Mouse (Mus musculus): Measurements from ENCODE around the gene Mrpl53.
A peak's percentile ranks its signal among the peaks of the same experiment; 100 is the strongest.
"Not testable (repeated sequence)": the region's sequence is repeated elsewhere in the genome, so short reads cannot be mapped to it uniquely, and the experiment has no call there.

Mrpl53 gene

DNA sequence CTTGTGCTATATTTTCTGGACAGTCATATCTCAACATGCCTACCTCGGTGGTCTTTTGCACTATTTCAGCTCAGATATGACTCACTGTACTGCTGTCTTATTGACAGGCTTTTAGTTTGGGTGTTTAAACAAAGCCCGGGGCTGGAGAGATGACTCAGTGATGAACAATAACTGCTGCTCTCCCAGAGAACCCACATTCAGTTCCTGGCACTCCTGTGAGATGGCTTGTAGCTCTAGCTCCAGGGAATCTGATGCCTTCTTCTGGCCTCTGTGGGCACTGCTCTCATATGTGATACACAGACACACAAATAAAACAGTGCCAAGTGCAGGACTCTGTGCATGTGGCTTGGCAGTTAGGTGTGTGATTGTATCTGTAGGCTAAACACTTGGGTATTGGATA is 36.4 kb downstream of the Mrpl53 start:
- no peak for DNase-seq (ENCODE audit: extremely low spot score, low spot score)

DNA sequence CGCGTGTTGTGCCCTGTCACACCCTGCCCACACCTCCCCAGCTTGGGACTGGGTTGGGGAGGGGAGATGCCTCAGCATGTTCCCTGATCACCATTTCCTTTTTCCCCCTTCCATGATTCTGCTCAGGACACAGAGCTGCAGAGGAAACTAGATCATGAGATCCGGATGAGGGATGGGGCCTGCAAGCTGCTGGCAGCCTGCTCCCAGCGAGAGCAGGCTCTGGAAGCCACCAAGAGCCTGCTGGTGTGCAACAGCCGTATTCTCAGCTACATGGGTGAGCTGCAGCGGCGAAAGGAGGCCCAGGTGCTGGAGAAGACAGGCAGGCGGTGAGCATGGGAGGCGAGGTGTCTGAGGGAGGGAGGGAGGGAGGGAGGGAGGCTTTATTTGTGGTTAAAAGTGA is 37.0 kb downstream of the Mrpl53 start:
- DNase-seq (ENCODE audit: extremely low spot score, low spot score), result no peak

DNA sequence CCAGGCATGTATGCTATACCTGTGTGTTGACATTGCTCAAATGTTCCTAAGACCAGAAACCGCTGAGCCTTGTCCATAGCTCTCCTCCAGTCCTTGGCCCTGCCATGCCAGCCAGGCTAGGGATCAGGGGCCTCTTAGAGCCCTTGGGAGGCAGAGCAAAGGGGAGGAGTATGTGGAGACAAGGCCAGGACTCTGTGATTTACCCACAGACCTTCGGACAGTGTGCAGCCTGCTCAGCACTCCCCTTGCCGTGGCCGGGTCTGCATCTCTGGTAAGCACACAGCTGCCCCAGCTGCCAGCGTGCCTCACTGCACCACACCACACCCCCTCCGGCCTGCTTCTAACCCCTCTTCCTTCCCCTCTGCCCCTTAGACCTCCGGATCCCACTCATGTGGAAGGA is 38.4 kb downstream of the Mrpl53 start:
- DNase-seq (ENCODE audit: extremely low spot score, low spot score), result no peak

DNA sequence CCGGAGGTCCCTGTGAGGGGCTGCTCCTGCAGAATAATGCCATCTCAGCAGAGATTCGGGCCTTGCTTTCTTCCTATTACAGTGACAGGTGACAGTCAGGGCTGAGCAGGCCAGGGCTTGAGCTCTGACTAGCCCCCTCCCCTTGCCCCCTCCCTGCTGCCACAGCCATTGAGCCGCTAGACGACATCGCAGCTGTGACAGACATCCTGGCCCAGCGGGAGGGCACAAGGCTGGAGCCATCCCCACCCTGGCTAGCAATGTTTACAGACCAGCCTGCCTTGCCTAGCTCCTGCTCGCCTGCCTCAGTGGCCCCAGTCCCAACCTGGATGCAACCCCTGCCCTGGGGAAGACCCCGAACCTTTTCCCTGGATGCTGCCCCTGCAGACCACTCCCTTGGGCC is 42.9 kb downstream of the Mrpl53 start:
- DNase-seq (ENCODE audit: extremely low spot score, low spot score), result no peak

DNA sequence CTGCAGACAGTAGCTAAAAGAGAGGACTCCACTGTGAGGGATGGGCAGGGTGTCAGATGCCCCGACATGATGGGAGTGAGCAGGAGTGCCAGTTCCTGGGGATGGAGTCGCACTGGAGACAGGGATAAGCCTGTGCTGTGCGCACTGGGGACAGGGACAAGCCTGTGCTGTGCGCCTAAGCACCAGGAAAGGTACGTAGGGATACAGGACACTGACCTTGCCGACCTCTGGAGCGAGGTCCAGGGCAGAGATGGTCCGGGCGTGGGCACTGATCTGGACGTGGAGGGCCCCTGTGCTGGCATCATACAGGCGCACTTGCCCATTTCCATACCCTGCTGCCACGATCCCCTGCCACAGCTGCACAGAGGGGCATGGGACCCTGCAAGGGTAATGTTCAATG is 44.2 kb downstream of the Mrpl53 start:
- DNase-seq (ENCODE audit: extremely low spot score, low spot score), result no peak

DNA sequence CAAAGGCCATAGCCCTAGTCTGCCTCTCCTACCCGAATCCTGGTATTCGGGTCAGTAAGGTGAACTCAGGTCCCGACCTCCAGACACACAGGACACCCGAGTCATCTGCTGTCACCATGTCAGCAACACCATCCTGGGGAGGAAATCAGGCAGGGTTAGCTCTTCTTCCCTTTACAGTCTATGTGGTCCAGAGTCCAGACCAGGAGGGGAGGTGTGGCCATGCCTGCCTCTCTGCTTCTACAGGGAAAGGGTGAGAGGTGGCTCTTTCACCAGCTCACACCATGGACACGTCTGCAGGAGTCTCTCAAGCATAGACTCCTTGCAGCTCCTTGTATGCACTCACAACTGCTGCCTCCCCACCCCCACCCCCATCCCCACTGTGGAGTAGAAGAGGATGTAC is 44.6 kb downstream of the Mrpl53 start:
- no peak for DNase-seq (ENCODE audit: extremely low spot score, low spot score)

DNA sequence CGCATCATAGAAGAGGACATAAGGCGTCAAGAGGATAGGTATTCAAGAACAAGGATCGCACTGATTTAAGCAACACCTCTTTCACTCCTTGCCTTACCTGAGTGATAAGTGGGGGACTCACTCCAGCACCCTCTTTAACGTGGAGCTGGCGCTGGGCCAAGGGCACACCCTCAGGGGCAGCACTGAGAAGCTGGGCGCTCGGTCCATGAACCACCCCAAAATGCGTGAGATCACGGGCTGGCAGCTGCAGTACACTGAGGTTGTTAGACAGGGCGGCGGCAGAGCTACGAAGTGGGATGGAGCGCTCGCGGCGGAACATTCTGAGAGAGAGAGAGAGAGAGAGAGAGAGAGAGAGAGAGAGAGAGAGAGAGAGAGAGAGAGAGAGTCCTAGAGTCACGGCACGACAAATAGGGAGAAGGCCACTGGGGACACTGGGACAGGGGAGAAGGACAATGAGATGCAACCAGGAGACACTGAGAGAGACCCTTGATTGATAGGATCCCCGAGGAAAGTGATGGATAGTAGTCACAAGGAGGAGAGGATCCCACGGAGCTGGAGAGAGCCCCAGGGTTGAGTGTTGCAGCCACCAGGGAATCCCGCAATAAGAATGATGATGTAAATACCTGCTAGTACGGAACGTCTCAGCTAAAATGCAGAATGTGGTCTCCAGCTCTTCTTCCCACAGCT is 46.9 kb downstream of the Mrpl53 start:
- no peak for DNase-seq (ENCODE audit: extremely low spot score, low spot score)

DNA sequence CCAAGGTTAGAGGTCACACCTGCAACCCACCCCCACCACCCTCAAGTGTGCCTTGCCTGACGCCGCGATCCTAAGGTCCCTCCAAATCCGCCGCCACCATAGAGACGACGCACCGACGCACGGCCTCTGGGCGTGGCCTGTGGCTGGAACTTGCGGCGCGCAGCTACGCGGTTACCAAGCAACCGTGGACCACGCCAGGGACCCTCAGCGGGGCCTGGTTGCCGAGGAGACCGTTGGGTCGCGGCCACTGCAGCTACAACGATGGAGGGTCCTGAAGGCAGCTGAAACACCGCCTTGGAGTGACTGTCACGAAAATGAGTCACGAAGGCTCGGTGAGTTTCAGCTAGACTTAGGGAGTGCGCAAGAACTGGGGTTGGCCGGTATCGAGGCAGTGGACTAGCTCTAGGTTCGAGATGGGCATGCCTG is 47.4 kb downstream of the Mrpl53 start, which contains the start of the genes Wdr54 and 1700003E16Rik:
Wdr54 (minus strand) TSS at position 139 of the 426 bp plus-strand sequence.
1700003E16Rik (plus strand) TSS at position 146 of the 426 bp plus-strand sequence.
- DNase-seq (ENCODE audit: extremely low spot score, low spot score), result peak; percentile 88

DNA sequence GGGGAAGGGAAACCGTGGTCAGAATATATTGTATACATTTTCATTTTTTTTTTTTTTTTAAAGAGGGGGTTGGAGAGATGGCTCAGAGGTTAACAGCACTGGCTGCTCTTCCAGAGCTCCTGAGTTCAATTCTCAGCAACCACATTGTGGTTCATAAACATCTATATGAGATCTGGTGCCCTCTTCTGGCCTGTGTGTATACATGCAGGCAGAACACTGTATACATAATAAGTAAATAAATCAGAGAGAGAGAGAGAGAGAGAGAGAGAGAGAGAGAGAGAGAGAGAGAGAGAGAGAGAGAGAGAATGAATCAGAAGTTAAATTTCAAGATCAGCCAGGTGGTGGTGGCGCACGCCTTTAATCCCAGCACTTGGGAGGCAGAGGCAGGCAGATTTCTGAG is 50.6 kb downstream of the Mrpl53 start:
- DNase-seq (ENCODE audit: extremely low spot score, low spot score), result not testable (repeated sequence)

All from neural tube, embryonic 10.5 days (tissue).